Mouse (Mus musculus): Measurements from ENCODE around the gene Gm11114. TPM values are rescaled to one million over a fixed set of nuclear protein-coding genes. Genes with fewer than 3 reads are reported as not detected.

The Gm11114 gene
- not detected in 2 replicates for polyA plus RNA-seq (2015; fragmentation: Nextera tagmentation; extraction: Ambion mirVana)

GRCm38 (mm10) chr9:85312473-85312872 is at the start of gene Gm11114:
Gm11114 (plus strand) TSS chr9:85312773.
- Histone ChIP-seq H3K36me3 (ENCODE audit: control insufficient read depth, insufficient read depth) (no peaks in the 10 kb centered on the region), H3K27me3 (replicated peaks; ENCODE audit: control insufficient read depth, insufficient read depth, low read length) (no peaks in the 10 kb centered on the region), H3K4me2 (replicated peaks; ENCODE audit: low read depth) (no peak within 1 kb of the TSS), H3K27ac (ENCODE audit: low read depth, low read length) (no peak within 1 kb of the TSS), H3K4me3 (ENCODE audit: low read depth, low read length) (no peak within 1 kb of the TSS), H3K9ac (ENCODE audit: low read depth, low read length) (no peak within 1 kb of the TSS), H3K4me1 (replicated peaks; ENCODE audit: control insufficient read depth, insufficient read depth, low read length) (no peaks in the 10 kb centered on the region), H3K9me3 (ENCODE audit: control insufficient read depth) (no peaks in the 10 kb centered on the region)
- 79% methylated on average over 6 of the region's 6 CpGs for WGBS
- no peak for TF ChIP-seq CTCF (IDR thresholded peaks at IDR 0.05; ENCODE audit: low read depth)
- ATAC-seq, result no peak

DNA sequence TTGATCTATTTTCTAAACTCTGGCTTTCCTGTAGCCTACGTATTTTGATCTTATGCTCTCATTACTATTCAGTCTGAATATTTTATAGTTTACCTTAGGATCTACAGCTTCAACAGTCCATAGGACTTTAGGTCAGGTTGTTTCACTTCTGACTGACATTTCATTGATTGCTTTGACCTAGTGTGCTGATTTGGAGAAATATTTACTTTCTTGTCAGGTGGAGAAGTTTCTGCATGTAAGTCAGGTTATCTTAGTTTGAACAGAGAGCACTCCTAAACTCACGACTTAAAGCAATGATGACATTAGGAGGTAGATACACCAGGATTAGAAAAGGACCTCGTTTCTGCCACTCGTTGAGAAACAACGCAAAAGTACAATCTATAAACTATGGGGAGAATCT is 45.7 kb upstream of the Gm11114 start:
- no peak for ATAC-seq
- WGBS, result 38% methylated on average over 5 of the region's 5 CpGs
- no peaks in the 10 kb centered on the region for H3K36me3 ChIP-seq (ENCODE audit: control insufficient read depth, insufficient read depth)
- H3K27me3 ChIP-seq (replicated peaks; ENCODE audit: control insufficient read depth, insufficient read depth, low read length), result no peaks in the 10 kb centered on the region
- H3K9me3 ChIP-seq (ENCODE audit: control insufficient read depth), result no peaks in the 10 kb centered on the region
- H3K27ac ChIP-seq (ENCODE audit: low read depth, low read length), result no peak overlapping the region
- H3K4me2 ChIP-seq (replicated peaks; ENCODE audit: low read depth), result no peak overlapping the region
- no peaks in the 10 kb centered on the region for H3K4me1 ChIP-seq (replicated peaks; ENCODE audit: control insufficient read depth, insufficient read depth, low read length)
- no peak for TF ChIP-seq CTCF (IDR thresholded peaks at IDR 0.05; ENCODE audit: low read depth)
- H3K9ac ChIP-seq (ENCODE audit: low read depth, low read length), result no peak overlapping the region
- H3K4me3 ChIP-seq (ENCODE audit: low read depth, low read length), result no peak overlapping the region

DNA sequence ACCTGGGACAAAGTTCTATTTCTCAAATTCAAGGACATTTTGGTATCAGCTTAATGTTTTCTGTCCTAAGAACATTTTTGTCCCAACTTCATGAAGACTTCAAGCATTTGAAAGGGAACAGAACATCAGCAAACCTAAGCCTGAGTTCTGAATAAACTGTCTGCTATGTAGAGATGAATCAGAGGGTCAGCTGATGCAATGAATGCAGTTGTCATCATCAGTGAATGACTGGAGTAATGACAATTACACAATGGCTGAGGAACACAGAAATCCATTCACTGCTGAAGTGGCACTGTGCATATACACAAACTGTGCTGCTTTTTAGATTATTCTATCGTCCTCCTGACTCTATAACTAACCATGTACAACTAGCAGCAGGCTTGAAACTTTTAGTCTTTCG is 38.5 kb upstream of the Gm11114 start:
- no peak for TF ChIP-seq CTCF (IDR thresholded peaks at IDR 0.05; ENCODE audit: low read depth)
- WGBS, result 81% methylated on average over 2 of the region's 2 CpGs
- Histone ChIP-seq H3K36me3 (ENCODE audit: control insufficient read depth, insufficient read depth) (no peaks in the 10 kb centered on the region), H3K4me3 (ENCODE audit: low read depth, low read length) (no peak overlapping the region), H3K4me2 (replicated peaks; ENCODE audit: low read depth) (no peak overlapping the region), H3K9me3 (ENCODE audit: control insufficient read depth) (no peaks in the 10 kb centered on the region), H3K9ac (ENCODE audit: low read depth, low read length) (no peak overlapping the region), H3K4me1 (replicated peaks; ENCODE audit: control insufficient read depth, insufficient read depth, low read length) (no peaks in the 10 kb centered on the region), H3K27me3 (replicated peaks; ENCODE audit: control insufficient read depth, insufficient read depth, low read length) (no peaks in the 10 kb centered on the region), H3K27ac (ENCODE audit: low read depth, low read length) (no peak overlapping the region)
- no peak for ATAC-seq

DNA sequence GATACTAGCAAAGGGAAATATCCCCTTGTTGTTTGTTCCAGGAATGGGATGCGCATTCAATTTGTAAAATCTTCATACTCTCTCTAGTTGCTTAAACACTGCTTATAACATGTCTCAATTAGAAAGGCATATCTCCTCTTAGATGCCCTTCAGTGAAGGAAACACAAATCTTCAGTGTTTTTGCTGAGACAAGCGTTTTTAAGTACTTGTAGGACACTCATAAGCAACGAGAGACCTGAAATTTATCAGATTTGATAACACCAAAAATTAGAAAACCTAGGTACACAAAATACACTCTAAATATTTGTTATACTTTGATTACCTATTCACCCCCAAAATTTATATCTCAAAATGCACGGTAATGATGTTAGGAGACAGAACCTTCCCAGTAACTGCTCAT is 9.7 kb upstream of the Gm11114 start:
- Histone ChIP-seq H3K27me3 (replicated peaks; ENCODE audit: control insufficient read depth, insufficient read depth, low read length) (no peaks in the 10 kb centered on the region), H3K36me3 (ENCODE audit: control insufficient read depth, insufficient read depth) (no peaks in the 10 kb centered on the region), H3K4me3 (ENCODE audit: low read depth, low read length) (no peak overlapping the region), H3K4me1 (replicated peaks; ENCODE audit: control insufficient read depth, insufficient read depth, low read length) (no peaks in the 10 kb centered on the region), H3K27ac (ENCODE audit: low read depth, low read length) (no peak overlapping the region), H3K4me2 (replicated peaks; ENCODE audit: low read depth) (no peak overlapping the region), H3K9ac (ENCODE audit: low read depth, low read length) (no peak overlapping the region), H3K9me3 (ENCODE audit: control insufficient read depth) (no peaks in the 10 kb centered on the region)
- ATAC-seq, result no peak
- no peak for TF ChIP-seq CTCF (IDR thresholded peaks at IDR 0.05; ENCODE audit: low read depth)
- WGBS, result 72% methylated on average over 4 of the region's 4 CpGs

- H3K4me1 ChIP-seq (replicated peaks; ENCODE audit: control insufficient read depth, insufficient read depth, low read length), result no peaks in the 10 kb centered on the region
- H3K9me3 ChIP-seq (ENCODE audit: control insufficient read depth), result no peaks in the 10 kb centered on the region
- no peaks in the 10 kb centered on the region for H3K27me3 ChIP-seq (replicated peaks; ENCODE audit: control insufficient read depth, insufficient read depth, low read length)
- no peak overlapping the region for H3K4me2 ChIP-seq (replicated peaks; ENCODE audit: low read depth)
- no peak for TF ChIP-seq CTCF (IDR thresholded peaks at IDR 0.05; ENCODE audit: low read depth)
- 67% methylated on average over 3 of the region's 3 CpGs for WGBS
- no peak overlapping the region for H3K4me3 ChIP-seq (ENCODE audit: low read depth, low read length)
- no peak overlapping the region for H3K9ac ChIP-seq (ENCODE audit: low read depth, low read length)
- H3K27ac ChIP-seq (ENCODE audit: low read depth, low read length), result no peak overlapping the region
- H3K36me3 ChIP-seq (ENCODE audit: control insufficient read depth, insufficient read depth), result no peaks in the 10 kb centered on the region
- ATAC-seq, result no peak
Observed at GRCm38 (mm10) chr9:85303378-85303777, 9.2 kb upstream of the Gm11114 start.

DNA sequence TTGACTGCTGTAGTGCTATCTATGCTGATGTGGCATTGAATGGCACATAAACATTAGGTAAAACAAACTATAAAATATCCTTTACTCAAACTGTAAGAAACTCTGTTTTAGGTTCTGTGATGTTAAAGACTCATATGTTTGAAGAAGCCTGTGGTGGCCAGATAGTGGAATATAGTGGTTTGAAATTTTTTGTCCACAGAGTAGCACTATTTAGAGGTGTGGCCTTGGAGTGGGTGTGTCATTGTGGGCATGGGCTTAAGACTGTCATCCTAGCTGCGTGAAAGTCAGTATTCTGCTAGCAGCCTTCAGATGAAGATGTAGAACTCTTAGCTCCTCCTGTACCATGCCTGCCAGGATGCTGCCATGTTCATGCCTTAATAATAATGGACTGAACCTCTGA is 3.5 kb downstream of the Gm11114 start:
- ATAC-seq, result no peak
- no peak overlapping the region for H3K9ac ChIP-seq (ENCODE audit: low read depth, low read length)
- no peak for TF ChIP-seq CTCF (IDR thresholded peaks at IDR 0.05; ENCODE audit: low read depth)
- 41% methylated on average over 1 of the region's 1 CpGs for WGBS
- no peak overlapping the region for H3K4me2 ChIP-seq (replicated peaks; ENCODE audit: low read depth)
- H3K4me1 ChIP-seq (replicated peaks; ENCODE audit: control insufficient read depth, insufficient read depth, low read length), result no peaks in the 10 kb centered on the region
- no peak overlapping the region for H3K4me3 ChIP-seq (ENCODE audit: low read depth, low read length)
- H3K27ac ChIP-seq (ENCODE audit: low read depth, low read length), result no peak overlapping the region
- H3K27me3 ChIP-seq (replicated peaks; ENCODE audit: control insufficient read depth, insufficient read depth, low read length), result no peaks in the 10 kb centered on the region
- peaks cover 10% of the 10 kb centered on the region; the same call in 1 of the 2 replicates for H3K36me3 ChIP-seq (ENCODE audit: control insufficient read depth, insufficient read depth)
- no peaks in the 10 kb centered on the region for H3K9me3 ChIP-seq (ENCODE audit: control insufficient read depth)

All from intestine, postnatal 0 days (tissue).